Mouse (Mus musculus): Measurements from ENCODE around the gene Lamtor4. TPM values are rescaled to one million over a fixed set of nuclear protein-coding genes. Genes with fewer than 3 reads are reported as not detected.
A peak's percentile ranks its signal among the peaks of the same experiment; 100 is the strongest.
"Not testable (repeated sequence)": the region's sequence is repeated elsewhere in the genome, so short reads cannot be mapped to it uniquely, and the experiment has no call there.

The Lamtor4 gene
- total RNA-seq (2021), result 10 to 100 TPM; 60.0 to 60.9 TPM
- long read RNA-seq, experiment 1, transcript Lamtor4-201 (4 exons, 877 nt), result major isoform, 26 of 43 reads
- long read RNA-seq, experiment 1, transcript Lamtor4-202 (3 exons, 980 nt), result minor isoform, 12 of 43 reads
- long read RNA-seq, experiment 1, partial matches to known transcripts, result 4 of 43 reads
- long read RNA-seq, experiment 1, other reads (novel, unspliced or antisense), result 1 of 43 reads
- long read RNA-seq, experiment 2, transcript Lamtor4-202 (3 exons, 980 nt), result minor isoform, 18 of 52 reads
- long read RNA-seq, experiment 2, transcript Lamtor4-201 (4 exons, 877 nt), result major isoform, 27 of 52 reads
- long read RNA-seq, experiment 2, partial matches to known transcripts, result 3 of 52 reads
- long read RNA-seq, experiment 2, other reads (novel, unspliced or antisense), result 4 of 52 reads

- TF ChIP-seq CTCF (conservative IDR thresholded peaks at IDR 0.05), result peak; percentile 22
- DNase-seq (ENCODE audit: low spot score in 2 of 2), result peak; percentile 91 to 97
- Histone ChIP-seq H3K4me3 (peak within 1 kb of the TSS; percentile 95), H3K27ac (peak within 1 kb of the TSS; percentile 93)
Measured at GRCm38 (mm10) chr5:138255353-138256093, at the start of gene Lamtor4. TSS of gene Lamtor4 (plus strand) at chr5:138255482.

- TF ChIP-seq CTCF (conservative IDR thresholded peaks at IDR 0.05), result no peak
- H3K27ac ChIP-seq, result no peak overlapping the region
- DNase-seq (ENCODE audit: low spot score in 2 of 2), result no peak
- no peak overlapping the region for H3K4me3 ChIP-seq
Measured at GRCm38 (mm10) chr5:138207253-138207652, 48.0 kb upstream of the Lamtor4 start.

- no peak overlapping the region for H3K4me3 ChIP-seq
- TF ChIP-seq CTCF (conservative IDR thresholded peaks at IDR 0.05), result no peak
- DNase-seq (ENCODE audit: low spot score in 2 of 2), result no peak
Measured at GRCm38 (mm10) chr5:138207873-138208272, 47.4 kb upstream of the Lamtor4 start.

GRCm38 (mm10) chr5:138216632-138217031 lies 38.6 kb upstream of the Lamtor4 start:
- not testable (repeated sequence) for DNase-seq (ENCODE audit: low spot score in 2 of 2); H3K4me3 ChIP-seq; H3K27ac ChIP-seq

More at GRCm38 (mm10) chr5:138207873-138208272, 47.4 kb upstream of the Lamtor4 start:
- H3K27ac ChIP-seq, result no peak overlapping the region

- no peak for TF ChIP-seq CTCF (conservative IDR thresholded peaks at IDR 0.05)
- Histone ChIP-seq H3K27ac (no peak overlapping the region), H3K4me3 (no peak overlapping the region)
- DNase-seq (ENCODE audit: low spot score in 2 of 2), result no peak
Measured at GRCm38 (mm10) chr5:138219864-138220263, 35.4 kb upstream of the Lamtor4 start.

- DNase-seq (ENCODE audit: low spot score in 2 of 2), result peak; percentile 77 to 93
- TF ChIP-seq CTCF (conservative IDR thresholded peaks at IDR 0.05), result peak; percentile 99
- H3K27ac ChIP-seq, result no peak overlapping the region
- no peak overlapping the region for H3K4me3 ChIP-seq
Measured at GRCm38 (mm10) chr5:138222111-138222510, 33.2 kb upstream of the Lamtor4 start.

GRCm38 (mm10) chr5:138223287-138223686 lies 32.0 kb upstream of the Lamtor4 start:
- TF ChIP-seq CTCF (conservative IDR thresholded peaks at IDR 0.05), result no peak
- no peak for DNase-seq (ENCODE audit: low spot score in 2 of 2)
- Histone ChIP-seq H3K27ac (no peak overlapping the region), H3K4me3 (no peak overlapping the region)

GRCm38 (mm10) chr5:138225700-138226099 lies 29.6 kb upstream of the Lamtor4 start, which contains the start of gene Nxpe5:
TSS of gene Nxpe5 (plus strand) at chr5:138225898.
- no peak for TF ChIP-seq CTCF (conservative IDR thresholded peaks at IDR 0.05)
- H3K27ac ChIP-seq, result no peak within 1 kb of the TSS
- no peak within 1 kb of the TSS for H3K4me3 ChIP-seq
- no peak for DNase-seq (ENCODE audit: low spot score in 2 of 2)

- DNase-seq (ENCODE audit: low spot score in 2 of 2), result no peak
- Histone ChIP-seq H3K4me3 (no peak overlapping the region), H3K27ac (no peak overlapping the region)
- TF ChIP-seq CTCF (conservative IDR thresholded peaks at IDR 0.05), result no peak
Measured at GRCm38 (mm10) chr5:138226491-138226890, 28.8 kb upstream of the Lamtor4 start.

GRCm38 (mm10) chr5:138227367-138227766 lies 27.9 kb upstream of the Lamtor4 start:
- Histone ChIP-seq H3K27ac (no peak overlapping the region), H3K4me3 (no peak overlapping the region)
- TF ChIP-seq CTCF (conservative IDR thresholded peaks at IDR 0.05), result no peak
- no peak for DNase-seq (ENCODE audit: low spot score in 2 of 2)

- no peak overlapping the region for H3K27ac ChIP-seq
- TF ChIP-seq CTCF (conservative IDR thresholded peaks at IDR 0.05), result peak; percentile 74
- no peak for DNase-seq (ENCODE audit: low spot score in 2 of 2)
- no peak overlapping the region for H3K4me3 ChIP-seq
Measured at GRCm38 (mm10) chr5:138228026-138228425, 27.3 kb upstream of the Lamtor4 start.

GRCm38 (mm10) chr5:138229511-138229910 lies 25.8 kb upstream of the Lamtor4 start:
- no peak for TF ChIP-seq CTCF (conservative IDR thresholded peaks at IDR 0.05)
- Histone ChIP-seq H3K27ac (no peak overlapping the region), H3K4me3 (no peak overlapping the region)
- no peak for DNase-seq (ENCODE audit: low spot score in 2 of 2)

- no peak for TF ChIP-seq CTCF (conservative IDR thresholded peaks at IDR 0.05)
- Histone ChIP-seq H3K4me3 (no peak overlapping the region), H3K27ac (no peak overlapping the region)
- DNase-seq (ENCODE audit: low spot score in 2 of 2), result no peak
Measured at GRCm38 (mm10) chr5:138233778-138234177, 21.5 kb upstream of the Lamtor4 start.
